Mouse (Mus musculus): ENCODE results near the gene Klc3.

Gene Klc3

DNA sequence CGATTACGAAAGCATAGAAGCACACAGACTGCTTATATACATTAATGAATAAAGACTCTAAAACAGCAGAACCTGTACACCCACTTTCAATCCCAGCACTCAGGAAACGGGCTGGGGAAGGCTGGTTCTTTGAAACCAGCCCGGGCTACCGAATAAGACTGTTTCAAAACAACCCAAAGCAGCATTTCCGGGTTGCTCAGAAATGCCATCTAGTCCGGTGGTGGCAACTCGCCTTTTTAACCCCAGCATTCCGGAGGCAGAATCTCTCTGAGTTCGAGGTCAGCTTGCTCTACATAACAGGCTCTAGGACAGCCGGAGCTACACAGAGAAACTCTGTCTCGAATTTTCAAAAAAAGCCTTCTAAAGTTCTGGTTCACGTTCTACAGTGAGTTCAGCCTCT lies 45.3 kb downstream of the Klc3 start:
- TF ChIP-seq GATA4 (IDR thresholded peaks at IDR 0.05; ENCODE audit: insufficient replicate concordance, low read length), result no peak

- no peak for TF ChIP-seq GATA4 (IDR thresholded peaks at IDR 0.05; ENCODE audit: insufficient replicate concordance, low read length)
Observed at GRCm38 (mm10) chr7:19357381-19358375, 46.2 kb downstream of the Klc3 start.

GRCm38 (mm10) chr7:19356311-19356710 lies 47.6 kb downstream of the Klc3 start:
- no peak for TF ChIP-seq GATA4 (IDR thresholded peaks at IDR 0.05; ENCODE audit: insufficient replicate concordance, low read length)

- no peak for TF ChIP-seq GATA4 (IDR thresholded peaks at IDR 0.05; ENCODE audit: insufficient replicate concordance, low read length)
Observed at GRCm38 (mm10) chr7:19354991-19355390, 48.9 kb downstream of the Klc3 start.

- TF ChIP-seq GATA4 (IDR thresholded peaks at IDR 0.05; ENCODE audit: insufficient replicate concordance, low read length), result no peak
Observed at GRCm38 (mm10) chr7:19350221-19350620, 53.7 kb downstream of the Klc3 start.

GRCm38 (mm10) chr7:19349188-19349915 lies 54.6 kb downstream of the Klc3 start:
- TF ChIP-seq GATA4 (IDR thresholded peaks at IDR 0.05; ENCODE audit: insufficient replicate concordance, low read length), result no peak

- TF ChIP-seq GATA4 (IDR thresholded peaks at IDR 0.05; ENCODE audit: insufficient replicate concordance, low read length), result no peak
Observed at GRCm38 (mm10) chr7:19344938-19345471, 58.9 kb downstream of the Klc3 start.
